Mouse (Mus musculus) telencephalon, adult 2 months (tissue): Measurements from ENCODE around the gene Adam15.

Experiments used
- DNase-seq: peaks from one replicate; pipeline ENCODE4 v3.0.0-alpha.2; 2011; ENCODE audit warnings: low read depth, low spot score

Gene Adam15

GRCm38 (mm10) chr3:89384331-89385076, 34.7 kb upstream of the Adam15 start:
- DNase-seq, result no peak

GRCm38 (mm10) chr3:89383651-89384255, 34.0 kb upstream of the Adam15 start:
- no peak for DNase-seq

- DNase-seq, result no peak
These were observed 33.2 kb upstream of the Adam15 start for GRCm38 (mm10) chr3:89382950-89383349.

- no peak for DNase-seq
These were observed 32.5 kb upstream of the Adam15 start for GRCm38 (mm10) chr3:89382033-89382882.

- DNase-seq, result no peak
These were observed 31.4 kb upstream of the Adam15 start for GRCm38 (mm10) chr3:89381233-89381632.

- no peak for DNase-seq
These were observed 30.9 kb upstream of the Adam15 start for GRCm38 (mm10) chr3:89380711-89381110.

GRCm38 (mm10) chr3:89380291-89380690, 30.5 kb upstream of the Adam15 start:
- DNase-seq, result no peak

GRCm38 (mm10) chr3:89379388-89380131, 29.8 kb upstream of the Adam15 start:
- DNase-seq, result no peak

GRCm38 (mm10) chr3:89378394-89379067, 28.7 kb upstream of the Adam15 start:
- DNase-seq, result no peak

- no peak for DNase-seq
These were observed 28.0 kb upstream of the Adam15 start for GRCm38 (mm10) chr3:89377831-89378230.

GRCm38 (mm10) chr3:89373581-89374231, 23.9 kb upstream of the Adam15 start:
- DNase-seq, result no peak

GRCm38 (mm10) chr3:89367338-89367737, 17.5 kb upstream of the Adam15 start:
- no peak for DNase-seq

GRCm38 (mm10) chr3:89365486-89366414, 16.0 kb upstream of the Adam15 start:
- DNase-seq, result no peak

GRCm38 (mm10) chr3:89365153-89365485, 15.3 kb upstream of the Adam15 start, which contains the start of gene Dcst1:
TSS of gene Dcst1 (minus strand) at chr3:89365253.
- DNase-seq, result no peak

GRCm38 (mm10) chr3:89364631-89365030, 14.8 kb upstream of the Adam15 start:
- no peak for DNase-seq

GRCm38 (mm10) chr3:89361675-89362074, 11.9 kb upstream of the Adam15 start, which contains the start of gene Dcst2:
TSS of gene Dcst2 (plus strand) at chr3:89361975.
- no peak for DNase-seq

GRCm38 (mm10) chr3:89360237-89360636, 10.4 kb upstream of the Adam15 start:
- no peak for DNase-seq

GRCm38 (mm10) chr3:89359630-89360029, 9.8 kb upstream of the Adam15 start:
- no peak for DNase-seq

GRCm38 (mm10) chr3:89356029-89356428, 6.2 kb upstream of the Adam15 start:
- no peak for DNase-seq
